ENCODE assay signal across 9 mouse cellular contexts in the genomic region with DNA sequence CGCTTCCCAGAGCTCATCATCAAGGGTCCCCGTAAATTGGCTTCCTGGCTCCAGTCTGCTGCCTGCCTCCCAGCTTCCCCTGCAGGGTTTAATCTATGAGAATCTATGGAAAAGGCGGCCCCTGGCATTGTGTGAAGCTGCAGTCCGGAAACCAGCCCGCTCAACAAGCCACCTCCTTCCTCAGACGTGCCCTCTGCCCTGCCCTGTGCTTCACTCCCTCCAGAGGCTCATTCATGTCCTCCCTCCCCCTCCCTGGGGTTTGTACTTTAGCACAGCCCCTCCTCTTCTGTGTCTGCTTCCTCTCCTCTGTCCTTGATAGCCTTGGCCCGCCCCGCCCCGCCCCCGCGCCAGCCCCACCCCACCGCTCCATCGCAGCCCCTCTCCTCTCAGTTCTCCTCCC. TPM values are rescaled to one million over a fixed set of nuclear protein-coding genes. Genes with fewer than 3 reads are reported as not detected.
DNase-seq lines count a peak whose midpoint lies in the region; ATAC-seq and TF ChIP-seq lines count a peak whose summit lies in the region.
"Had no signal": no experiment of that assay in that cellular context is flagged by ENCODE, and none has a peak within 500 bp of the region (broad histone marks: within the 10 kb centered on the region; RNA-seq: fewer than 3 reads in every experiment).

No protein-coding gene starts in this region.

- peak overlapping the region; percentile 67 for H3K9ac ChIP-seq in heart, embryonic 14.5 days (ENCODE audit: low read length)
- 0 out of 2 replicates have a peak overlapping the region, but pooled peaks have one; percentile 35 for H3K9ac ChIP-seq in kidney, postnatal 0 days (ENCODE audit: low read depth, low read length)

- no peak for TF ChIP-seq CTCF in G1E (IDR thresholded peaks at IDR 0.05; ENCODE audit: low read depth, low read length)
- TF ChIP-seq CTCF in kidney, postnatal 0 days (IDR thresholded peaks at IDR 0.05; ENCODE audit: low read depth) = no peak

- no peaks in the 10 kb centered on the region for H3K36me3 ChIP-seq in G1E (replicated peaks)
- 0 out of 2 replicates have a peak, but pooled peaks cover 1% of the 10 kb centered on the region for H3K36me3 ChIP-seq in heart, embryonic 14.5 days (ENCODE audit: control insufficient read depth, insufficient read depth, low read length)
- no peaks in the 10 kb centered on the region for H3K36me3 ChIP-seq in kidney, postnatal 0 days (ENCODE audit: insufficient read depth, low read length)

- H3K9me3 ChIP-seq in G1E (replicated peaks) = no peaks in the 10 kb centered on the region
- H3K9me3 ChIP-seq in heart, embryonic 14.5 days (ENCODE audit: control insufficient read depth, low read length) = no peaks in the 10 kb centered on the region
- no peaks in the 10 kb centered on the region for H3K9me3 ChIP-seq in kidney, postnatal 0 days (replicated peaks; ENCODE audit: low read length)

- peak overlapping the region; percentile 62; the same call in 1 of the 2 replicates for H3K4me3 ChIP-seq in G1E (ENCODE audit: low read depth, low read length)
- peak overlapping the region; percentile 6; a peak in 1 of 4 replicates for H3K4me3 ChIP-seq in heart, embryonic 14.5 days (ENCODE audit: control insufficient read depth in 1 of 2, insufficient read depth in 1 of 2, low read depth in 1 of 2, low read length in 2 of 2)
- no peak overlapping the region for H3K4me3 ChIP-seq in kidney, postnatal 0 days (replicated peaks; ENCODE audit: low read depth, low read length)

- peak; percentile 92 for ATAC-seq in G1E (ENCODE audit: extremely low read depth, insufficient number of reproducible peaks, low FRiP score, poor library complexity, severe bottlenecking)
- ATAC-seq in common myeloid progenitor, adult 5-6 weeks (replicated peaks; ENCODE audit: low read depth, poor library complexity, severe bottlenecking) = peak; percentile 95
- ATAC-seq in heart, embryonic 14.5 days (ENCODE audit: insufficient number of reproducible peaks, insufficient read depth, low FRiP score, low read depth) = peak; percentile 87
- peak; percentile 90 for ATAC-seq in kidney, postnatal 0 days (replicated peaks; ENCODE audit: low FRiP score, low read depth)

- peaks cover 22% of the 10 kb centered on the region for H3K4me1 ChIP-seq in G1E (ENCODE audit: insufficient read depth, low read depth, low read length)
- H3K4me1 ChIP-seq in heart, embryonic 14.5 days (ENCODE audit: control insufficient read depth in 2 of 2, insufficient read depth in 2 of 2, low read length in 2 of 2) = peaks cover 9 to 21% of the 10 kb centered on the region in 2 experiments
- peaks cover 6% of the 10 kb centered on the region; the same call in 1 of the 2 replicates for H3K4me1 ChIP-seq in kidney, postnatal 0 days (replicated peaks; ENCODE audit: insufficient read depth, low read length)

- H3K27me3 ChIP-seq in G1E (ENCODE audit: insufficient read depth, low read length) = peaks cover 56% of the 10 kb centered on the region
- H3K27me3 ChIP-seq in heart, embryonic 14.5 days (ENCODE audit: control insufficient read depth, insufficient read depth, low read length) = no peaks in the 10 kb centered on the region
- no peaks in the 10 kb centered on the region for H3K27me3 ChIP-seq in kidney, postnatal 0 days (ENCODE audit: insufficient read depth, low read length)

- DNase-seq in G1E (ENCODE audit: low spot score) = peak; percentile 89
- peak; percentile 96 for DNase-seq in kidney, postnatal 0 days (ENCODE audit: low spot score)
- DNase-seq in lung, postnatal 36 days = peak; percentile 94
- DNase-seq in spleen, adult 18-20 months = peak; percentile 60 to 68
- no peak for DNase-seq in cerebellum, postnatal 36 days
- DNase-seq in frontal cortex, postnatal 14 days (ENCODE audit: low spot score in 2 of 2) = no peak

- H3K27ac ChIP-seq in heart, embryonic 14.5 days (replicated peaks in 1 of 2; ENCODE audit: control insufficient read depth in 1 of 2, insufficient read depth in 1 of 2, low read depth in 2 of 2, low read length in 2 of 2) = peak overlapping the region; percentile 53 to 70
- peak overlapping the region; percentile 68 for H3K27ac ChIP-seq in kidney, postnatal 0 days

- H3K4me2 ChIP-seq in heart, embryonic 14.5 days (ENCODE audit: low read length) = peak overlapping the region; percentile 62
- peak overlapping the region; percentile 30 for H3K4me2 ChIP-seq in kidney, postnatal 0 days (ENCODE audit: low read length)

- 3% methylated on average over 10 of the region's 13 CpGs for WGBS in heart, embryonic 14.5 days
- WGBS in kidney, postnatal 0 days = 3% methylated on average over 12 of the region's 13 CpGs

RNA-seq across cellular contexts. Expression of a gene that starts 8.8 kb away (rescaled TPM):
- total RNA-seq in G1E (2014; fragmentation: Nextera tagmentation) (290 and 308 TPM in 2 replicates), G1E (2017) (115 and 146 TPM in 2 replicates)
- 403 and 416 TPM in 2 replicates for polyA plus RNA-seq in G1E (2012)
- total RNA-seq in common myeloid progenitor, adult 5-6 weeks (2017) = 102 and 117 TPM in 2 replicates
- polyA plus RNA-seq in heart, embryonic 14.5 days (2014; fragmentation: Nextera tagmentation; extraction: Ambion mirVana) = 47.8 and 48.2 TPM in 2 replicates
- 32.1 and 32.4 TPM in 2 replicates for polyA plus RNA-seq in kidney, postnatal 0 days (2015; fragmentation: Nextera tagmentation; extraction: Ambion mirVana)

RNA-seq across cellular contexts. Expression of a gene that starts 38.9 kb away (rescaled TPM):
- total RNA-seq in G1E (2014; fragmentation: Nextera tagmentation) (not detected in 2 replicates), G1E (2017) (1.6 and 1.8 TPM in 2 replicates)
- polyA plus RNA-seq in G1E (2012) = 0.07 and 0.10 TPM in 2 replicates
- total RNA-seq in common myeloid progenitor, adult 5-6 weeks (2017) = 0.49 and 1.5 TPM in 2 replicates
- polyA plus RNA-seq in heart, embryonic 14.5 days (2014; fragmentation: Nextera tagmentation; extraction: Ambion mirVana) = 2.8 and 3.5 TPM in 2 replicates
- polyA plus RNA-seq in kidney, postnatal 0 days (2015; fragmentation: Nextera tagmentation; extraction: Ambion mirVana) = 0.12 TPM in 1 of 2 replicates, not detected in the other
- total RNA-seq: heart, postnatal 36 days had no signal

RNA-seq across cellular contexts. Expression of a gene that starts 39.9 kb away (rescaled TPM):
- total RNA-seq in G1E (2014; fragmentation: Nextera tagmentation) (2.5 and 2.8 TPM in 2 replicates), G1E (2017) (1.4 and 1.5 TPM in 2 replicates)
- polyA plus RNA-seq in G1E (2012) = 1.1 and 1.4 TPM in 2 replicates
- total RNA-seq in common myeloid progenitor, adult 5-6 weeks (2017) = 0.78 TPM in 1 of 2 replicates, not detected in the other
- 8.8 and 10.2 TPM in 2 replicates for polyA plus RNA-seq in heart, embryonic 14.5 days (2014; fragmentation: Nextera tagmentation; extraction: Ambion mirVana)
- polyA plus RNA-seq in kidney, postnatal 0 days (2015; fragmentation: Nextera tagmentation; extraction: Ambion mirVana) = 8.7 and 9.3 TPM in 2 replicates

RNA-seq across cellular contexts. Expression of a gene that starts 52.3 kb away (rescaled TPM):
- total RNA-seq in G1E (2014; fragmentation: Nextera tagmentation) (4.5 and 4.9 TPM in 2 replicates), G1E (2017) (0.76 and 0.81 TPM in 2 replicates)
- polyA plus RNA-seq in G1E (2012) = 5.5 and 5.8 TPM in 2 replicates
- 0.44 TPM in 1 of 2 replicates, not detected in the other for total RNA-seq in common myeloid progenitor, adult 5-6 weeks (2017)
- polyA plus RNA-seq in heart, embryonic 14.5 days (2014; fragmentation: Nextera tagmentation; extraction: Ambion mirVana) = 352 and 435 TPM in 2 replicates
- polyA plus RNA-seq in kidney, postnatal 0 days (2015; fragmentation: Nextera tagmentation; extraction: Ambion mirVana) = 639 and 693 TPM in 2 replicates

RNA-seq across cellular contexts. Expression of a gene that starts 57.4 kb away (rescaled TPM):
- total RNA-seq in G1E (2014; fragmentation: Nextera tagmentation) = 0.60 TPM in 1 of 2 replicates, not detected in the other
- 0.11 and 0.23 TPM in 2 replicates for total RNA-seq in G1E (2017)
- polyA plus RNA-seq in G1E (2012) = 0.04 TPM in 1 of 2 replicates, not detected in the other
- 0.96 TPM in 1 of 2 replicates, not detected in the other for total RNA-seq in common myeloid progenitor, adult 5-6 weeks (2017)
- polyA plus RNA-seq in heart, embryonic 14.5 days (2014; fragmentation: Nextera tagmentation; extraction: Ambion mirVana) = not detected in 2 replicates
- polyA plus RNA-seq in kidney, postnatal 0 days (2015; fragmentation: Nextera tagmentation; extraction: Ambion mirVana) = 0.22 TPM in 1 of 2 replicates, not detected in the other
- total RNA-seq: heart, postnatal 36 days had no signal

Comparison
In these comparisons a context has a peak if more than half of its experiments do, and no peak if none do; other contexts are left out.
1. DNase-seq: peak in G1E (single experiment), kidney, postnatal 0 days (single experiment), lung, postnatal 36 days (single experiment) and spleen, adult 18-20 months (2 of 2); none in cerebellum, postnatal 36 days (0 of 2) and frontal cortex, postnatal 14 days (0 of 2).
2. Peak in every context shown above with its lines, with median percentiles within 50 percentile points of each other: ATAC-seq.